Mouse (Mus musculus): Measurements from ENCODE around the gene Mael. TPM values are rescaled to one million over a fixed set of nuclear protein-coding genes. Genes with fewer than 3 reads are reported as not detected.

The Mael gene
- polyA plus RNA-seq, 1 experiment = 4.8 TPM

GRCm38 (mm10) chr1:166155113-166155494 lies 83.4 kb downstream of the Mael start:
- Histone ChIP-seq H3K4me3 (ENCODE audit: low read depth, low read length) (peak overlapping the region; percentile 32), H3K4me1 (ENCODE audit: control insufficient read depth, insufficient read depth, low read length) (peaks cover 3% of the 10 kb centered on the region), H3K9ac (ENCODE audit: low read depth, poor library complexity, severe bottlenecking) (peak overlapping the region; percentile 66; the same call in 1 of the 2 replicates), H3K36me3 (ENCODE audit: control insufficient read depth, insufficient read depth, low read length, poor library complexity, severe bottlenecking) (0 out of 2 replicates have a peak, but pooled peaks cover 3% of the 10 kb centered on the region), H3K9me3 (replicated peaks; ENCODE audit: control insufficient read depth, insufficient read depth, low read length, poor library complexity, severe bottlenecking) (no peaks in the 10 kb centered on the region), H3K27me3 (ENCODE audit: control insufficient read depth, insufficient read depth, low read length, poor library complexity, severe bottlenecking) (no peaks in the 10 kb centered on the region), H3K27ac (ENCODE audit: insufficient read depth, low read length) (peak overlapping the region; percentile 19)
- TF ChIP-seq POLR2A (IDR thresholded peaks at IDR 0.05; ENCODE audit: insufficient read depth, low read length) = no peak
- TF ChIP-seq EP300 (IDR thresholded peaks at IDR 0.05; ENCODE audit: insufficient read depth, low read depth, low read length) = no peak
- TF ChIP-seq CTCF (IDR thresholded peaks at IDR 0.05; ENCODE audit: low read depth, low read length) = no peak

- Histone ChIP-seq H3K9me3 (replicated peaks; ENCODE audit: control insufficient read depth, insufficient read depth, low read length, poor library complexity, severe bottlenecking) (no peaks in the 10 kb centered on the region), H3K27me3 (ENCODE audit: control insufficient read depth, insufficient read depth, low read length, poor library complexity, severe bottlenecking) (no peaks in the 10 kb centered on the region), H3K27ac (ENCODE audit: insufficient read depth, low read length) (peak overlapping the region; percentile 58), H3K4me3 (ENCODE audit: low read depth, low read length) (peak overlapping the region; percentile 32), H3K9ac (ENCODE audit: low read depth, poor library complexity, severe bottlenecking) (peak overlapping the region; percentile 66), H3K36me3 (ENCODE audit: control insufficient read depth, insufficient read depth, low read length, poor library complexity, severe bottlenecking) (0 out of 2 replicates have a peak, but pooled peaks cover 8% of the 10 kb centered on the region), H3K4me1 (ENCODE audit: control insufficient read depth, insufficient read depth, low read length) (peaks cover 3% of the 10 kb centered on the region)
- TF ChIP-seq CTCF (IDR thresholded peaks at IDR 0.05; ENCODE audit: low read depth, low read length) = peak; percentile 96
- TF ChIP-seq POLR2A (IDR thresholded peaks at IDR 0.05; ENCODE audit: insufficient read depth, low read length) = no peak
- 0 out of 2 replicates have a peak, but pooled peaks have one; percentile 58 for TF ChIP-seq EP300 (IDR thresholded peaks at IDR 0.05; ENCODE audit: insufficient read depth, low read depth, low read length)
These were observed 84.1 kb downstream of the Mael start for GRCm38 (mm10) chr1:166154162-166155112.

- Histone ChIP-seq H3K4me1 (ENCODE audit: control insufficient read depth, insufficient read depth, low read length) (peaks cover 3% of the 10 kb centered on the region), H3K36me3 (ENCODE audit: control insufficient read depth, insufficient read depth, low read length, poor library complexity, severe bottlenecking) (peaks cover 11% of the 10 kb centered on the region; the same call in 1 of the 2 replicates), H3K4me3 (ENCODE audit: low read depth, low read length) (no peak overlapping the region), H3K27me3 (ENCODE audit: control insufficient read depth, insufficient read depth, low read length, poor library complexity, severe bottlenecking) (no peaks in the 10 kb centered on the region), H3K9me3 (replicated peaks; ENCODE audit: control insufficient read depth, insufficient read depth, low read length, poor library complexity, severe bottlenecking) (no peaks in the 10 kb centered on the region), H3K27ac (ENCODE audit: insufficient read depth, low read length) (peak overlapping the region; percentile 29; the same call in 1 of the 2 replicates), H3K9ac (ENCODE audit: low read depth, poor library complexity, severe bottlenecking) (no peak overlapping the region)
- TF ChIP-seq POLR2A (IDR thresholded peaks at IDR 0.05; ENCODE audit: insufficient read depth, low read length) (no peak), EP300 (IDR thresholded peaks at IDR 0.05; ENCODE audit: insufficient read depth, low read depth, low read length) (0 out of 2 replicates have a peak, but pooled peaks have one; percentile 43), CTCF (IDR thresholded peaks at IDR 0.05; ENCODE audit: low read depth, low read length) (peak; percentile 78)
These were observed 85.0 kb downstream of the Mael start for GRCm38 (mm10) chr1:166153351-166154120.

- peak overlapping the region; percentile 75 for H3K27ac ChIP-seq (ENCODE audit: insufficient read depth, low read length)
- no peak overlapping the region for H3K4me3 ChIP-seq (ENCODE audit: low read depth, low read length)
- TF ChIP-seq POLR2A (IDR thresholded peaks at IDR 0.05; ENCODE audit: insufficient read depth, low read length) (no peak), EP300 (IDR thresholded peaks at IDR 0.05; ENCODE audit: insufficient read depth, low read depth, low read length) (no peak), CTCF (IDR thresholded peaks at IDR 0.05; ENCODE audit: low read depth, low read length) (no peak)
- 0 out of 2 replicates have a peak overlapping the region, but pooled peaks have one; percentile 7 for H3K9ac ChIP-seq (ENCODE audit: low read depth, poor library complexity, severe bottlenecking)
- no peaks in the 10 kb centered on the region for H3K4me1 ChIP-seq (ENCODE audit: control insufficient read depth, insufficient read depth, low read length)
- no peaks in the 10 kb centered on the region for H3K9me3 ChIP-seq (replicated peaks; ENCODE audit: control insufficient read depth, insufficient read depth, low read length, poor library complexity, severe bottlenecking)
- peaks cover 11% of the 10 kb centered on the region for H3K36me3 ChIP-seq (ENCODE audit: control insufficient read depth, insufficient read depth, low read length, poor library complexity, severe bottlenecking)
- H3K27me3 ChIP-seq (ENCODE audit: control insufficient read depth, insufficient read depth, low read length, poor library complexity, severe bottlenecking) = no peaks in the 10 kb centered on the region
These were observed 86.5 kb downstream of the Mael start for GRCm38 (mm10) chr1:166152034-166152433.

GRCm38 (mm10) chr1:166151341-166151740 lies 87.2 kb downstream of the Mael start:
- Histone ChIP-seq H3K36me3 (ENCODE audit: control insufficient read depth, insufficient read depth, low read length, poor library complexity, severe bottlenecking) (peaks cover 15% of the 10 kb centered on the region), H3K27me3 (ENCODE audit: control insufficient read depth, insufficient read depth, low read length, poor library complexity, severe bottlenecking) (no peaks in the 10 kb centered on the region), H3K9ac (ENCODE audit: low read depth, poor library complexity, severe bottlenecking) (no peak overlapping the region), H3K9me3 (replicated peaks; ENCODE audit: control insufficient read depth, insufficient read depth, low read length, poor library complexity, severe bottlenecking) (no peaks in the 10 kb centered on the region), H3K27ac (ENCODE audit: insufficient read depth, low read length) (peak overlapping the region; percentile 75), H3K4me1 (ENCODE audit: control insufficient read depth, insufficient read depth, low read length) (no peaks in the 10 kb centered on the region), H3K4me3 (ENCODE audit: low read depth, low read length) (no peak overlapping the region)
- no peak for TF ChIP-seq CTCF (IDR thresholded peaks at IDR 0.05; ENCODE audit: low read depth, low read length)
- no peak for TF ChIP-seq POLR2A (IDR thresholded peaks at IDR 0.05; ENCODE audit: insufficient read depth, low read length)
- no peak for TF ChIP-seq EP300 (IDR thresholded peaks at IDR 0.05; ENCODE audit: insufficient read depth, low read depth, low read length)

Other genes with a start within 250 kb of the Mael start
- gene Pou2f1, start 236.1 kb downstream of the Mael start, polyA plus RNA-seq (2011; ENCODE audit: insufficient read depth, insufficient read length, low read depth, missing spikeins) = 47.7 and 48.4 TPM in 2 replicates
- 3.9 and 5.8 TPM in 2 replicates for gene Dusp27, start 110.8 kb downstream of the Mael start, polyA plus RNA-seq (2011; ENCODE audit: insufficient read depth, insufficient read length, low read depth, missing spikeins)
- 49.6 and 55.9 TPM in 2 replicates for gene Gpa33, start 108.5 kb downstream of the Mael start, polyA plus RNA-seq (2011; ENCODE audit: insufficient read depth, insufficient read length, low read depth, missing spikeins)
- 0.18 TPM in 1 of 2 replicates, not detected in the other for gene Ildr2, start 15.4 kb upstream of the Mael start, polyA plus RNA-seq (2011; ENCODE audit: insufficient read depth, insufficient read length, low read depth, missing spikeins)
- gene Tada1, start 140.3 kb upstream of the Mael start, polyA plus RNA-seq (2011; ENCODE audit: insufficient read depth, insufficient read length, low read depth, missing spikeins) = 3.7 and 4.7 TPM in 2 replicates
- 2.0 and 6.0 TPM in 2 replicates for gene Pogk, start 171.1 kb upstream of the Mael start, polyA plus RNA-seq (2011; ENCODE audit: insufficient read depth, insufficient read length, low read depth, missing spikeins)

All from ES-Bruce4 (cell line).